Mouse (Mus musculus) limb, embryonic 12.5 days (tissue): ENCODE results near the gene Cpe. TPM values are rescaled to one million over a fixed set of nuclear protein-coding genes. Genes with fewer than 3 reads are reported as not detected.

Source experiments
- ATAC-seq: fragments of 200-750 bp; cut with Nextera tagmentation; 2 replicates; pipeline ENCODE4 v1.8.0; 2017; ENCODE audit warnings: low read depth, moderate TSS enrichment; ENCODE audit not compliant: insufficient number of reproducible peaks, insufficient read depth, low FRiP score, low TSS enrichment
- H3K27ac ChIP-seq: fragments of 300-500 bp; sonication (generic); 2 replicates; pipeline ENCODE4 v1.5.1; 2016; ENCODE audit warnings: mild to moderate bottlenecking, moderate library complexity
- H3K27me3 ChIP-seq: fragments of 300-500 bp; sonication (generic); 2 replicates; pipeline ENCODE4 v1.6.1; 2016; ENCODE audit warnings: mild to moderate bottlenecking, moderate library complexity
- H3K36me3 ChIP-seq: fragments of 300-500 bp; sonication (generic); 2 replicates; pipeline ENCODE4 v1.6.1; 2016; ENCODE audit warnings: mild to moderate bottlenecking, moderate library complexity
- H3K4me1 ChIP-seq: fragments of 300-500 bp; sonication (generic); replicated peaks from 2 replicates; pipeline ENCODE4 v1.6.1; 2016
- H3K4me2 ChIP-seq: fragments of 300-500 bp; sonication (generic); 2 replicates; pipeline ENCODE4 v1.6.1; 2016; ENCODE audit warnings: mild to moderate bottlenecking, moderate library complexity
- H3K4me3 ChIP-seq: fragments of 300-500 bp; sonication (generic); replicated peaks from 2 replicates; pipeline ENCODE4 v1.5.1; 2016; ENCODE audit warnings: mild to moderate bottlenecking
- H3K9ac ChIP-seq: fragments of 300-500 bp; sonication (generic); replicated peaks from 2 replicates; pipeline ENCODE4 v1.6.1; 2016; ENCODE audit warnings: mild to moderate bottlenecking, moderate library complexity
- H3K9me3 ChIP-seq: fragments of 300-500 bp; sonication (generic); 2 replicates; pipeline ENCODE4 v1.6.1; 2016; ENCODE audit warnings: mild to moderate bottlenecking, moderate library complexity
- WGBS: fragments of 180-500 bp; shearing (Covaris S2); methylation state at CpG from one replicate; pipeline ENCODE4 v1.1.7; 2016; 5-methylcytosine and 5-hydroxymethylcytosine counted together
- polyA plus RNA-seq: library from polyadenylated mRNA; unstranded; fragments of >200 nt; fragmentation: Nextera tagmentation; extraction: Ambion mirVana; gene quantifications from 2 replicates; pipeline ENCODE4 v1.2.1, GENCODE M21; 2016

Gene Cpe
- polyA plus RNA-seq, 1 experiment from 2014 or later, result 187 TPM

- Histone ChIP-seq H3K4me2 (no peak overlapping the region), H3K27me3 (no peaks in the 10 kb centered on the region), H3K9me3 (no peaks in the 10 kb centered on the region), H3K4me3 (no peak overlapping the region), H3K4me1 (no peaks in the 10 kb centered on the region), H3K27ac (no peak overlapping the region), H3K36me3 (peaks cover 3% of the 10 kb centered on the region; the same call in 1 of the 2 replicates), H3K9ac (no peak overlapping the region)
- ATAC-seq, result no peak
Measured at GRCm38 (mm10) chr8:64652285-64652684, 40.6 kb downstream of the Cpe start.

GRCm38 (mm10) chr8:64648063-64648462 is 44.8 kb downstream of the Cpe start:
- H3K27me3 ChIP-seq, result no peaks in the 10 kb centered on the region
- ATAC-seq, result no peak
- 84% methylated on average over 4 of the region's 4 CpGs for WGBS
- H3K4me1 ChIP-seq, result no peaks in the 10 kb centered on the region
- no peak overlapping the region for H3K4me3 ChIP-seq
- no peaks in the 10 kb centered on the region for H3K9me3 ChIP-seq
- no peak overlapping the region for H3K4me2 ChIP-seq
- H3K27ac ChIP-seq, result no peak overlapping the region
- no peak overlapping the region for H3K9ac ChIP-seq
- H3K36me3 ChIP-seq, result no peaks in the 10 kb centered on the region

- 91% methylated on average over 3 of the region's 3 CpGs for whole genome bisulfite sequencing
- no peak for ATAC-seq
- no peak overlapping the region for H3K4me3 ChIP-seq
- H3K4me1 ChIP-seq, result no peaks in the 10 kb centered on the region
- H3K36me3 ChIP-seq, result no peaks in the 10 kb centered on the region
- no peak overlapping the region for H3K4me2 ChIP-seq
- H3K27ac ChIP-seq, result no peak overlapping the region
- H3K27me3 ChIP-seq, result no peaks in the 10 kb centered on the region
- no peaks in the 10 kb centered on the region for H3K9me3 ChIP-seq
- H3K9ac ChIP-seq, result no peak overlapping the region
Measured at GRCm38 (mm10) chr8:64647148-64647547, 45.7 kb downstream of the Cpe start.

GRCm38 (mm10) chr8:64646421-64646820 is 46.4 kb downstream of the Cpe start:
- Histone ChIP-seq H3K9me3 (no peaks in the 10 kb centered on the region), H3K36me3 (no peaks in the 10 kb centered on the region), H3K27ac (no peak overlapping the region), H3K4me3 (no peak overlapping the region), H3K4me1 (no peaks in the 10 kb centered on the region), H3K4me2 (no peak overlapping the region), H3K9ac (no peak overlapping the region), H3K27me3 (no peaks in the 10 kb centered on the region)
- 94% methylated on average over 5 of the region's 5 CpGs for WGBS
- ATAC-seq, result no peak

- H3K27me3 ChIP-seq, result no peaks in the 10 kb centered on the region
- no peak overlapping the region for H3K27ac ChIP-seq
- no peaks in the 10 kb centered on the region for H3K36me3 ChIP-seq
- ATAC-seq, result no peak
- H3K9ac ChIP-seq, result no peak overlapping the region
- 87% methylated on average over 12 of the region's 12 CpGs for WGBS
- H3K9me3 ChIP-seq, result no peaks in the 10 kb centered on the region
- H3K4me3 ChIP-seq, result no peak overlapping the region
- H3K4me2 ChIP-seq, result no peak overlapping the region
- H3K4me1 ChIP-seq, result no peaks in the 10 kb centered on the region
Measured at GRCm38 (mm10) chr8:64644108-64645005, 48.5 kb downstream of the Cpe start.

GRCm38 (mm10) chr8:64643382-64643781 is 49.5 kb downstream of the Cpe start:
- H3K9ac ChIP-seq, result no peak overlapping the region
- ATAC-seq, result no peak
- H3K36me3 ChIP-seq, result no peaks in the 10 kb centered on the region
- no peak overlapping the region for H3K4me3 ChIP-seq
- no peaks in the 10 kb centered on the region for H3K9me3 ChIP-seq
- no peaks in the 10 kb centered on the region for H3K27me3 ChIP-seq
- no peak overlapping the region for H3K27ac ChIP-seq
- H3K4me1 ChIP-seq, result no peaks in the 10 kb centered on the region
- no peak overlapping the region for H3K4me2 ChIP-seq
- 81% methylated on average over 4 of the region's 4 CpGs for WGBS

- 93% methylated on average over 3 of the region's 3 CpGs for WGBS
- no peak overlapping the region for H3K27ac ChIP-seq
- H3K36me3 ChIP-seq, result no peaks in the 10 kb centered on the region
- H3K4me3 ChIP-seq, result no peak overlapping the region
- H3K4me2 ChIP-seq, result no peak overlapping the region
- H3K9me3 ChIP-seq, result no peaks in the 10 kb centered on the region
- ATAC-seq, result no peak
- H3K4me1 ChIP-seq, result no peaks in the 10 kb centered on the region
- H3K9ac ChIP-seq, result no peak overlapping the region
- no peaks in the 10 kb centered on the region for H3K27me3 ChIP-seq
Measured at GRCm38 (mm10) chr8:64642799-64643198, 50.1 kb downstream of the Cpe start.

- 93% methylated on average over 1 of the region's 1 CpGs for WGBS
Measured at GRCm38 (mm10) chr8:64640599-64640998, 52.3 kb downstream of the Cpe start.

GRCm38 (mm10) chr8:64639676-64640075 is 53.2 kb downstream of the Cpe start:
- no peaks in the 10 kb centered on the region for H3K27me3 ChIP-seq
- H3K9me3 ChIP-seq, result no peaks in the 10 kb centered on the region
- no peaks in the 10 kb centered on the region for H3K36me3 ChIP-seq
- H3K9ac ChIP-seq, result no peak overlapping the region
- H3K4me1 ChIP-seq, result no peaks in the 10 kb centered on the region
- no peak overlapping the region for H3K4me3 ChIP-seq
- WGBS, result 57% methylated on average over 5 of the region's 5 CpGs
- H3K4me2 ChIP-seq, result no peak overlapping the region
- no peak overlapping the region for H3K27ac ChIP-seq
- ATAC-seq, result no peak

More at GRCm38 (mm10) chr8:64640599-64640998, 52.3 kb downstream of the Cpe start:
- ATAC-seq, result no peak
- Histone ChIP-seq H3K9ac (no peak overlapping the region), H3K4me1 (no peaks in the 10 kb centered on the region), H3K36me3 (no peaks in the 10 kb centered on the region), H3K4me2 (no peak overlapping the region), H3K27ac (no peak overlapping the region), H3K4me3 (no peak overlapping the region), H3K9me3 (no peaks in the 10 kb centered on the region), H3K27me3 (no peaks in the 10 kb centered on the region)

GRCm38 (mm10) chr8:64634901-64635300 is 58.0 kb downstream of the Cpe start:
- Histone ChIP-seq H3K27me3 (no peaks in the 10 kb centered on the region), H3K9me3 (no peaks in the 10 kb centered on the region), H3K36me3 (no peaks in the 10 kb centered on the region), H3K9ac (no peak overlapping the region), H3K4me1 (no peaks in the 10 kb centered on the region), H3K4me2 (no peak overlapping the region), H3K27ac (no peak overlapping the region), H3K4me3 (no peak overlapping the region)
- WGBS, result 86% methylated on average over 3 of the region's 3 CpGs
- no peak for ATAC-seq

GRCm38 (mm10) chr8:64634131-64634865 is 58.6 kb downstream of the Cpe start:
- 67% methylated on average over 8 of the region's 8 CpGs for WGBS
- Histone ChIP-seq H3K9me3 (no peaks in the 10 kb centered on the region), H3K4me3 (no peak overlapping the region), H3K4me1 (no peaks in the 10 kb centered on the region), H3K9ac (no peak overlapping the region), H3K4me2 (no peak overlapping the region), H3K27me3 (no peaks in the 10 kb centered on the region), H3K27ac (no peak overlapping the region), H3K36me3 (no peaks in the 10 kb centered on the region)
- no peak for ATAC-seq
